Mouse (Mus musculus) bone marrow, adult 2 months (tissue): Measurements from ENCODE around the gene Ss18l2.

Source experiments
- CTCF ChIP-seq: fragments of 200-500 bp; IDR thresholded peaks from 2 replicates; pipeline ENCODE4 v1.5.1; 2011; ENCODE audit warnings: low read length, control low read depth; ENCODE audit not compliant: control insufficient read depth, insufficient read depth
- POLR2A ChIP-seq: fragments of 200-500 bp; IDR thresholded peaks from 2 replicates; pipeline ENCODE4 v1.6.1; 2011; ENCODE audit warnings: low read depth, mild to moderate bottlenecking, control low read depth, low read length, borderline replicate concordance; ENCODE audit not compliant: control insufficient read depth

GRCm38 (mm10) chr9:121710584-121710975, 451 bp downstream of the Ss18l2 start:
- TF ChIP-seq POLR2A (peak; percentile 34; the same call in 1 of the 2 replicates), CTCF (no peak)
